Mouse (Mus musculus): ENCODE measurements around the gene Atp1b4. TPM values are rescaled to one million over a fixed set of nuclear protein-coding genes. Genes with fewer than 3 reads are reported as not detected.

Atp1b4 gene
- not detected in 2 replicates for polyA plus RNA-seq (2015; fragmentation: Nextera tagmentation; extraction: Ambion mirVana)

DNA sequence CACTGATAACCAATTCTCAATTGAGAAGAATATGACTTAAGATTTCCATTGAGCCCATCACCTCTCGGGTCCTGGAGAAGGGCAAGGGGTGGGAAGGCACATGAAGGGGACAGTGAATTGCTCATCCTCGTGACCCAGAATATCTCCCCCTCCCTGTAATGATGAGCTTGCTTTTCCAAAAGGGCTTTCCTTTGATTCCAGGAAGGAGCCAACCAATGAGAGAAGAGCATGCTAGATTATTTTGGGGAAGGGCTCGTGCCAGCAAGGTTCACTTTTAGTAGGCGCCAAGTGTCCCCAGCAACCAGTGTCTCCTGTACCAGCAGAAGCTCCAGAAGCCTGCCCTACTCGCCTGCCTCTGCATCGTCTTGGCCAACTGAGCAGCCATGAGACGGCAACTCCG lies at the start of gene Atp1b4:
Gene Atp1b4 (plus strand): TSS at position 301 of the 400 bp plus-strand sequence.
- Histone ChIP-seq H3K4me2 (replicated peaks; ENCODE audit: low read depth) (no peak within 1 kb of the TSS), H3K4me1 (replicated peaks; ENCODE audit: control insufficient read depth, insufficient read depth, low read length) (no peaks in the 10 kb centered on the region), H3K9ac (ENCODE audit: low read depth, low read length) (no peak within 1 kb of the TSS), H3K9me3 (ENCODE audit: control insufficient read depth) (no peaks in the 10 kb centered on the region), H3K27ac (ENCODE audit: low read depth, low read length) (no peak within 1 kb of the TSS), H3K4me3 (ENCODE audit: low read depth, low read length) (no peak within 1 kb of the TSS), H3K27me3 (replicated peaks; ENCODE audit: control insufficient read depth, insufficient read depth, low read length) (no peaks in the 10 kb centered on the region), H3K36me3 (ENCODE audit: control insufficient read depth, insufficient read depth) (no peaks in the 10 kb centered on the region)
- no peak for ATAC-seq
- no peak for TF ChIP-seq CTCF (IDR thresholded peaks at IDR 0.05; ENCODE audit: low read depth)
- 85% methylated on average over 8 of the region's 8 CpGs for WGBS

DNA sequence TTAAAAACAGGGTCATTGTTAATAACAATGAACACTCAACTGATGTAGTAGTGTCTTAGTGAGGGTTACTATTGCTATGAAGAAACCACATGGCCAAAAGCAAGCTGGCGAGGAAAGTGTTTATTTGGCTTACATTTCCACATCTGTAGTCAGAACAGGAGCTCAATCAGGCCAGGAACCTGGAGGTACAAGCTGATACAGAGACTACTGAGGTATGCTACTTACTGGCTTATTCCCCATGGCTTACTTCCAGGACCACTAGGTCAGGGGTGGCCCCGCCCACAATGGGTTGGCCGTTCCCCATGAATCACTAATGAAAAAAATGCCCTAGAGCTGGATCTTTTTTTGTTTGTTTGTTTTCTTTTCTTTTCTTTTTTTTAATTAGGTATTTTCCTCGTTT lies 7.4 kb upstream of the Atp1b4 start:
- 64% methylated on average over 4 of the region's 4 CpGs for WGBS
- Histone ChIP-seq H3K4me1 (replicated peaks; ENCODE audit: control insufficient read depth, insufficient read depth, low read length) (no peaks in the 10 kb centered on the region), H3K27me3 (replicated peaks; ENCODE audit: control insufficient read depth, insufficient read depth, low read length) (no peaks in the 10 kb centered on the region), H3K36me3 (ENCODE audit: control insufficient read depth, insufficient read depth) (no peaks in the 10 kb centered on the region), H3K9ac (ENCODE audit: low read depth, low read length) (no peak overlapping the region), H3K9me3 (ENCODE audit: control insufficient read depth) (no peaks in the 10 kb centered on the region), H3K4me2 (replicated peaks; ENCODE audit: low read depth) (no peak overlapping the region), H3K27ac (ENCODE audit: low read depth, low read length) (no peak overlapping the region), H3K4me3 (ENCODE audit: low read depth, low read length) (no peak overlapping the region)
- TF ChIP-seq CTCF (IDR thresholded peaks at IDR 0.05; ENCODE audit: low read depth), result no peak
- no peak for ATAC-seq

GRCm38 (mm10) chrX:38311054-38311453 lies 4.9 kb upstream of the Atp1b4 start:
- Histone ChIP-seq H3K27ac (ENCODE audit: low read depth, low read length) (no peak overlapping the region), H3K4me2 (replicated peaks; ENCODE audit: low read depth) (no peak overlapping the region), H3K27me3 (replicated peaks; ENCODE audit: control insufficient read depth, insufficient read depth, low read length) (no peaks in the 10 kb centered on the region), H3K36me3 (ENCODE audit: control insufficient read depth, insufficient read depth) (no peaks in the 10 kb centered on the region), H3K4me1 (replicated peaks; ENCODE audit: control insufficient read depth, insufficient read depth, low read length) (no peaks in the 10 kb centered on the region), H3K9me3 (ENCODE audit: control insufficient read depth) (no peaks in the 10 kb centered on the region), H3K4me3 (ENCODE audit: low read depth, low read length) (no peak overlapping the region), H3K9ac (ENCODE audit: low read depth, low read length) (no peak overlapping the region)
- no peak for ATAC-seq
- 83% methylated on average over 2 of the region's 2 CpGs for WGBS
- TF ChIP-seq CTCF (IDR thresholded peaks at IDR 0.05; ENCODE audit: low read depth), result no peak

DNA sequence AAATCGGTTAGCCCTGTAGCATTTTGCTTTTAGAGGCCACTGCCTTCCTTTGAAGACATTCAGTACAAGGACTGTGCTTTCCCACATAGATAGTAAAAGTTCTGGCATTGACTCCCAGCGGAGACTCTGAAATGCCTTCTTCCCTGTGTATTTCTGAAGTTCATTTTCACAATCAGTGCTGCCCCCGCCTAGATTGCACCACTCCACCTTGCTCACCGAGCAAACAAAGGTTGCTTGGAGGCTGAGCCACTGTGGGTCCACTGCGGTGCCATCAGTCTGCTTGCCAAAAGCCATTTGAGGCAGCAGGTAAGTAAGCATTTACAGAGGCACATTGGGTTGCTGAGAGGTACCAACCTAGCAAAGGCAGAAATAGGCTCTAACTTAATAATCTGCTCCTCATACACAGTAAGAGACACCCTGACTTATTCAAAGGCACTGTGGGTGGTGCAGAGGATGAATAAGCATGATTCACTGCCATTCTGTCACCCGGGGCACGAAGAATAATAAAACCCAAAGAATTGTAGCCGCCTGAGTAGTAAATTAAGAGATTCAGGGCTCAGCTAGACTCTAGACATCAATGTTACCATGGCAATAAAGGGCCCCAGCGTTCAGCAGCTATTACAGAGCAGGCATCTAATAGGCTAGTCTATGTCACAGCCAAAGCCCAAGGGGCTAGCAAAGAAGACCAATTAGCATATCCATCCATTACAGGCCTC lies 2.9 kb upstream of the Atp1b4 start:
- Histone ChIP-seq H3K4me2 (replicated peaks; ENCODE audit: low read depth) (no peak overlapping the region), H3K27me3 (replicated peaks; ENCODE audit: control insufficient read depth, insufficient read depth, low read length) (no peaks in the 10 kb centered on the region), H3K4me3 (ENCODE audit: low read depth, low read length) (no peak overlapping the region), H3K9me3 (ENCODE audit: control insufficient read depth) (no peaks in the 10 kb centered on the region), H3K36me3 (ENCODE audit: control insufficient read depth, insufficient read depth) (no peaks in the 10 kb centered on the region), H3K4me1 (replicated peaks; ENCODE audit: control insufficient read depth, insufficient read depth, low read length) (no peaks in the 10 kb centered on the region), H3K27ac (ENCODE audit: low read depth, low read length) (no peak overlapping the region), H3K9ac (ENCODE audit: low read depth, low read length) (no peak overlapping the region)
- 66% methylated on average over 9 of the region's 9 CpGs for WGBS
- no peak for ATAC-seq
- TF ChIP-seq CTCF (IDR thresholded peaks at IDR 0.05; ENCODE audit: low read depth), result no peak

GRCm38 (mm10) chrX:38313626-38314210 lies 2.3 kb upstream of the Atp1b4 start:
- no peaks in the 10 kb centered on the region for H3K4me1 ChIP-seq (replicated peaks; ENCODE audit: control insufficient read depth, insufficient read depth, low read length)
- ATAC-seq, result no peak
- no peaks in the 10 kb centered on the region for H3K9me3 ChIP-seq (ENCODE audit: control insufficient read depth)
- 86% methylated on average over 6 of the region's 6 CpGs for whole genome bisulfite sequencing
- H3K27ac ChIP-seq (ENCODE audit: low read depth, low read length), result no peak overlapping the region
- no peak for TF ChIP-seq CTCF (IDR thresholded peaks at IDR 0.05; ENCODE audit: low read depth)
- no peak overlapping the region for H3K4me2 ChIP-seq (replicated peaks; ENCODE audit: low read depth)
- no peak overlapping the region for H3K4me3 ChIP-seq (ENCODE audit: low read depth, low read length)
- no peak overlapping the region for H3K9ac ChIP-seq (ENCODE audit: low read depth, low read length)
- no peaks in the 10 kb centered on the region for H3K36me3 ChIP-seq (ENCODE audit: control insufficient read depth, insufficient read depth)
- H3K27me3 ChIP-seq (replicated peaks; ENCODE audit: control insufficient read depth, insufficient read depth, low read length), result no peaks in the 10 kb centered on the region

DNA sequence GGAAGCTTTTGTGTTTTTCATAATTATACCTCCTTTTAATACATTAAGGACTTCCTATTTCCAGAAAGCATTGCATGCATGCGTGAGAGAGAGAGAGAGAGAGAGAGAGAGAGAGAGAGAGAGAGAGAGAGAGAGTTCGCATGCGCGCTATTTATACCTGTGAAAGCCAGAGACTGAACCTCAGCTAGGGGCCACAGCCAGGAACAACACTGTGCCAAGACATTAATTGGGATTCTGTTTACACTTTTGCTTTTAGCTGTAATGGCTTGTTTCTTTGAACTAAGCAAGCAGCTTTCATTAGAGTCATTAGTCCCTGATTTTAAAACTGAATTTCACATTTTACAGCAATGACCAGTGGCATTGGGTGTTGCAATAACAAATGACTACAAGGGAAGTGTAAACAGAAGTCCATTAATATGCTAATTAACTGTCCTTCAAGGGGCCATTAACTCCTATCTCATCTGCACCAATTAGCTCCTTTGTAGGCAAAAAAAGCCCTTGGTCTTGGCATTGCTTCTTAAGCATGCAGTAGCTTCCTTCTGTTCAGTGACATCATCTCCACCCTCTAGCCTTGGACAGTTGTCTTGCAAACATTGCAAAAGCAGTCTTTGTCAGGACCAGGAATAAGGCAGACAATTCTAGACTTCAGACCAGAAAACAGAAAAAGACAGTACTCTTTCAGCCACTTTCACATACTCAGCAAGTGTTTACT lies 14.9 kb downstream of the Atp1b4 start:
- H3K27me3 ChIP-seq (replicated peaks; ENCODE audit: control insufficient read depth, insufficient read depth, low read length), result no peaks in the 10 kb centered on the region
- no peak overlapping the region for H3K4me3 ChIP-seq (ENCODE audit: low read depth, low read length)
- no peak for TF ChIP-seq CTCF (IDR thresholded peaks at IDR 0.05; ENCODE audit: low read depth)
- H3K27ac ChIP-seq (ENCODE audit: low read depth, low read length), result no peak overlapping the region
- no peaks in the 10 kb centered on the region for H3K36me3 ChIP-seq (ENCODE audit: control insufficient read depth, insufficient read depth)
- H3K4me1 ChIP-seq (replicated peaks; ENCODE audit: control insufficient read depth, insufficient read depth, low read length), result no peaks in the 10 kb centered on the region
- H3K9ac ChIP-seq (ENCODE audit: low read depth, low read length), result no peak overlapping the region
- no peaks in the 10 kb centered on the region for H3K9me3 ChIP-seq (ENCODE audit: control insufficient read depth)
- no peak for ATAC-seq
- H3K4me2 ChIP-seq (replicated peaks; ENCODE audit: low read depth), result no peak overlapping the region
- 85% methylated on average over 4 of the region's 4 CpGs for WGBS
